Mouse (Mus musculus): ENCODE results near the gene Rad51b. TPM values are rescaled to one million over a fixed set of nuclear protein-coding genes. Genes with fewer than 3 reads are reported as not detected.

Gene Rad51b
- total and polyA plus RNA-seq, 2 experiments from 2014 or later: 1.4 to 1.8 TPM

GRCm38 (mm10) chr12:79679251-79679901 lies 382.3 kb downstream of the Rad51b start:
- WGBS: 32% methylated on average over 11 of the region's 11 CpGs
- DNase-seq (ENCODE audit: low spot score): peak; percentile 92
- peak overlapping the region; percentile 91 for H3K27ac ChIP-seq (ENCODE audit: low read depth)
- peak overlapping the region; percentile 22; the same call in 1 of the 2 replicates for H3K4me2 ChIP-seq (ENCODE audit: low read depth, low read length)
- TF ChIP-seq CTCF (IDR thresholded peaks at IDR 0.05; ENCODE audit: low read depth) (no peak), EP300 (IDR thresholded peaks at IDR 0.05; ENCODE audit: low read depth) (peak; percentile 59)
- H3K9me3 ChIP-seq (replicated peaks; ENCODE audit: control insufficient read depth, low read length): no peaks in the 10 kb centered on the region
- no peaks in the 10 kb centered on the region for H3K27me3 ChIP-seq (ENCODE audit: control insufficient read depth, insufficient read depth, low read length)
- ATAC-seq (ENCODE audit: insufficient read depth, low read depth): peak; percentile 75
- H3K4me3 ChIP-seq (ENCODE audit: low read depth, low read length): no peak overlapping the region
- no peaks in the 10 kb centered on the region for H3K36me3 ChIP-seq (replicated peaks; ENCODE audit: control insufficient read depth, insufficient read depth, low read length)
- peaks cover 49% of the 10 kb centered on the region for H3K4me1 ChIP-seq (ENCODE audit: control insufficient read depth, insufficient read depth)
- H3K9ac ChIP-seq (replicated peaks; ENCODE audit: low read depth, low read length): peak overlapping the region; percentile 43; the same call in 1 of the 2 replicates

GRCm38 (mm10) chr12:79679941-79680697 lies 383.0 kb downstream of the Rad51b start:
- DNase-seq (ENCODE audit: low spot score) (peak; percentile 39), ATAC-seq (ENCODE audit: insufficient read depth, low read depth) (no peak)
- Histone ChIP-seq H3K9ac (replicated peaks; ENCODE audit: low read depth, low read length) (peak overlapping the region; percentile 43; the same call in 1 of the 2 replicates), H3K27me3 (ENCODE audit: control insufficient read depth, insufficient read depth, low read length) (no peaks in the 10 kb centered on the region), H3K27ac (ENCODE audit: low read depth) (peak overlapping the region; percentile 91), H3K4me3 (ENCODE audit: low read depth, low read length) (no peak overlapping the region), H3K9me3 (replicated peaks; ENCODE audit: control insufficient read depth, low read length) (no peaks in the 10 kb centered on the region), H3K4me2 (ENCODE audit: low read depth, low read length) (no peak overlapping the region), H3K4me1 (ENCODE audit: control insufficient read depth, insufficient read depth) (peaks cover 49% of the 10 kb centered on the region), H3K36me3 (replicated peaks; ENCODE audit: control insufficient read depth, insufficient read depth, low read length) (no peaks in the 10 kb centered on the region)
- no peak for TF ChIP-seq CTCF (IDR thresholded peaks at IDR 0.05; ENCODE audit: low read depth)
- no peak for TF ChIP-seq EP300 (IDR thresholded peaks at IDR 0.05; ENCODE audit: low read depth)
- 66% methylated on average over 9 of the region's 9 CpGs for WGBS

DNA sequence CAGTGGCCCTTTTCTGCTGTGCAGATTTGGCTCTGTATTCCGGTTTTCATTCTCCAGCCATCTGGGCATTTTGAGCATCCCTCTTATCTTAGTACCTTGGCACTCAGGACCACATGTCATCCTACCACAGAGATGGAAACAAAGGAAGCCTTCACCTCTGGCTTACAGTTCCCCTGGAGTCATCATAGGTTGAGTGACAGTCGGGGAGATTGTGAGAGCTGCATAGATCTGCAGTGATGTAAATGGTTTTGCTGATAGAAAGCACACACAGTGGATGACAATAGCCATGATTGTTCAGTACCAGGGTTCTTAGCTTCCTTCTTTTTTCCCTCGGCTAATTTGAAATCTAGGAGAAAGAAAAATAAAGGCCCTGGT lies 383.6 kb downstream of the Rad51b start:
- no peak for ATAC-seq (ENCODE audit: insufficient read depth, low read depth)
- Histone ChIP-seq H3K4me3 (ENCODE audit: low read depth, low read length) (no peak overlapping the region), H3K27ac (ENCODE audit: low read depth) (peak overlapping the region; percentile 91; the same call in 1 of the 2 replicates), H3K9me3 (replicated peaks; ENCODE audit: control insufficient read depth, low read length) (no peaks in the 10 kb centered on the region), H3K9ac (replicated peaks; ENCODE audit: low read depth, low read length) (no peak overlapping the region), H3K4me2 (ENCODE audit: low read depth, low read length) (no peak overlapping the region), H3K27me3 (ENCODE audit: control insufficient read depth, insufficient read depth, low read length) (no peaks in the 10 kb centered on the region), H3K4me1 (ENCODE audit: control insufficient read depth, insufficient read depth) (peaks cover 45% of the 10 kb centered on the region), H3K36me3 (replicated peaks; ENCODE audit: control insufficient read depth, insufficient read depth, low read length) (no peaks in the 10 kb centered on the region)
- TF ChIP-seq CTCF (IDR thresholded peaks at IDR 0.05; ENCODE audit: low read depth): no peak
- TF ChIP-seq EP300 (IDR thresholded peaks at IDR 0.05; ENCODE audit: low read depth): no peak
- no peak for DNase-seq (ENCODE audit: low spot score)
- 44% methylated on average over 3 of the region's 3 CpGs for WGBS

- DNase-seq (ENCODE audit: low spot score): no peak
- no peak for ATAC-seq (ENCODE audit: insufficient read depth, low read depth)
- Histone ChIP-seq H3K36me3 (replicated peaks; ENCODE audit: control insufficient read depth, insufficient read depth, low read length) (no peaks in the 10 kb centered on the region), H3K27me3 (ENCODE audit: control insufficient read depth, insufficient read depth, low read length) (no peaks in the 10 kb centered on the region), H3K4me2 (ENCODE audit: low read depth, low read length) (no peak overlapping the region), H3K9me3 (replicated peaks; ENCODE audit: control insufficient read depth, low read length) (no peaks in the 10 kb centered on the region), H3K4me1 (ENCODE audit: control insufficient read depth, insufficient read depth) (peaks cover 39% of the 10 kb centered on the region), H3K9ac (replicated peaks; ENCODE audit: low read depth, low read length) (no peak overlapping the region), H3K4me3 (ENCODE audit: low read depth, low read length) (no peak overlapping the region), H3K27ac (ENCODE audit: low read depth) (no peak overlapping the region)
- TF ChIP-seq CTCF (IDR thresholded peaks at IDR 0.05; ENCODE audit: low read depth) (no peak), EP300 (IDR thresholded peaks at IDR 0.05; ENCODE audit: low read depth) (no peak)
- 93% methylated on average over 6 of the region's 6 CpGs for WGBS
These were observed 384.5 kb downstream of the Rad51b start for GRCm38 (mm10) chr12:79681571-79681970.

GRCm38 (mm10) chr12:79683350-79683749 lies 386.3 kb downstream of the Rad51b start:
- Histone ChIP-seq H3K27me3 (ENCODE audit: control insufficient read depth, insufficient read depth, low read length) (no peaks in the 10 kb centered on the region), H3K27ac (ENCODE audit: low read depth) (peak overlapping the region; percentile 64; the same call in 1 of the 2 replicates), H3K4me3 (ENCODE audit: low read depth, low read length) (no peak overlapping the region), H3K9me3 (replicated peaks; ENCODE audit: control insufficient read depth, low read length) (no peaks in the 10 kb centered on the region), H3K9ac (replicated peaks; ENCODE audit: low read depth, low read length) (no peak overlapping the region), H3K36me3 (replicated peaks; ENCODE audit: control insufficient read depth, insufficient read depth, low read length) (no peaks in the 10 kb centered on the region), H3K4me1 (ENCODE audit: control insufficient read depth, insufficient read depth) (peaks cover 34% of the 10 kb centered on the region), H3K4me2 (ENCODE audit: low read depth, low read length) (no peak overlapping the region)
- TF ChIP-seq EP300 (IDR thresholded peaks at IDR 0.05; ENCODE audit: low read depth) (no peak), CTCF (IDR thresholded peaks at IDR 0.05; ENCODE audit: low read depth) (no peak)
- ATAC-seq (ENCODE audit: insufficient read depth, low read depth) (no peak), DNase-seq (ENCODE audit: low spot score) (peak; percentile 31)
- 52% methylated on average over 3 of the region's 3 CpGs for WGBS
